Mouse (Mus musculus): ENCODE results near the gene Pdpk1. TPM values are rescaled to one million over a fixed set of nuclear protein-coding genes. Genes with fewer than 3 reads are reported as not detected.

The Pdpk1 gene
- polyA plus RNA-seq, 1 experiment = 3.7 TPM

DNA sequence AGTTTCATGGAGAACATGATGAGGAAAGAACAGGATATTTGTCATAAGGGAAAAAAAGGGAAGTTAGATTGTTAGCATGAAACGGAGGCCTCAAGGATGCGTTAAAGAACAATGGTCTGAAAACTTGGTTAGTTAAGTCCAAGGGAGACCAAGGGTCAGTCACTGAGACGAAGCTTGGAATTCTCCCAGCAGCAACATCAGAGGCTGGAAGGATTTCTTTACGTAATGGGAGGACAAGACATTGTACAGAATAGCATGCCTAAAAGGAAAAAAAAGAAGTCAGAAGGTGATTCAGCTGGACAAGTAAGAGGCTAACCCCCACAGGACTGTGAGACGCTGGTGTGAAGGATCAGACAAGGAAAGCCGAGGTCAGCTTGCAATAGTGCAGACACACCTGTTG is 16.4 kb upstream of the Pdpk1 start:
- TF ChIP-seq GATA1 (IDR thresholded peaks at IDR 0.05; ENCODE audit: low read length) (no peak), TAL1 (IDR thresholded peaks at IDR 0.05; ENCODE audit: low read length) (no peak)
- Histone ChIP-seq H3K4me1 (ENCODE audit: control insufficient read depth) (peaks cover 72% of the 10 kb centered on the region), H3K4me3 (replicated peaks) (peak overlapping the region; percentile 72), H3K36me3 (ENCODE audit: control insufficient read depth) (peaks cover 42% of the 10 kb centered on the region), H3K9me3 (ENCODE audit: control insufficient read depth, low read length) (no peaks in the 10 kb centered on the region), H3K27me3 (ENCODE audit: control insufficient read depth) (no peaks in the 10 kb centered on the region)

DNA sequence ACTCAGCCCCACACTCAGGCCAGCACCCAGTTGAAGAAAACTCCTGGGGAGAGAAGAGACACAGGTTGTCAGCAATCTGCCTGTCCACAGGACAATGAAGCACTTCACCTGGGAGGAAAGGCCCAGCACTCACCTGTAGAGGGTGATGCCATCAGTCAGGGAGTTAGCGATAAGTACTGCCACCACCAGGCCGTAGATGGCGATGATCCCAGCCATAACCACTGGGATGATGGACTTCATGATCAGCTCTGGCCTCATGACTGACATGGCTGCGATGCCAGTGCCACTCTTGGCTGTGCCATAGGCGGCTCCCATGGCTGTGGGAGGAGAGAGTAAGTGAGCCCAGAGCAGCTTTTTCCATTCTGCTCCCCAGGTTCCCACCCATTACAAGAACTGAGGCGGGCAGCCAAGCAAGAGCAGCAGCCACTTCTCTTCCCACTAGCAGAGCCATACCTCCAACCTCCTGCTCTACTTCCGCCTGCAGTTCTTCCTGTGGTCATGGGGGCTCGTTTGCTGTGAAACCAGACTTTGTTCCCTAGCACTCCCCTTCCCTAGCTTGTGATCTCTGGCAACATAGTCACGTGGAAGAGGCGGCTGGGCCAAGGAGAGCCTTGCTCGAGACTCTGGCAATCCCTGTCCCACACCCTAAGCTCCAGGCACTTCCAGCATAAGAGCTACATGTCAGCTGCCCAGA is 14.0 kb upstream of the Pdpk1 start:
- Histone ChIP-seq H3K9me3 (ENCODE audit: control insufficient read depth, low read length) (no peaks in the 10 kb centered on the region), H3K4me3 (replicated peaks) (no peak overlapping the region), H3K27me3 (ENCODE audit: control insufficient read depth) (no peaks in the 10 kb centered on the region), H3K4me1 (ENCODE audit: control insufficient read depth) (peaks cover 61% of the 10 kb centered on the region), H3K36me3 (ENCODE audit: control insufficient read depth) (peaks cover 42% of the 10 kb centered on the region)
- no peak for TF ChIP-seq TAL1 (IDR thresholded peaks at IDR 0.05; ENCODE audit: low read length)
- TF ChIP-seq GATA1 (IDR thresholded peaks at IDR 0.05; ENCODE audit: low read length) = no peak

DNA sequence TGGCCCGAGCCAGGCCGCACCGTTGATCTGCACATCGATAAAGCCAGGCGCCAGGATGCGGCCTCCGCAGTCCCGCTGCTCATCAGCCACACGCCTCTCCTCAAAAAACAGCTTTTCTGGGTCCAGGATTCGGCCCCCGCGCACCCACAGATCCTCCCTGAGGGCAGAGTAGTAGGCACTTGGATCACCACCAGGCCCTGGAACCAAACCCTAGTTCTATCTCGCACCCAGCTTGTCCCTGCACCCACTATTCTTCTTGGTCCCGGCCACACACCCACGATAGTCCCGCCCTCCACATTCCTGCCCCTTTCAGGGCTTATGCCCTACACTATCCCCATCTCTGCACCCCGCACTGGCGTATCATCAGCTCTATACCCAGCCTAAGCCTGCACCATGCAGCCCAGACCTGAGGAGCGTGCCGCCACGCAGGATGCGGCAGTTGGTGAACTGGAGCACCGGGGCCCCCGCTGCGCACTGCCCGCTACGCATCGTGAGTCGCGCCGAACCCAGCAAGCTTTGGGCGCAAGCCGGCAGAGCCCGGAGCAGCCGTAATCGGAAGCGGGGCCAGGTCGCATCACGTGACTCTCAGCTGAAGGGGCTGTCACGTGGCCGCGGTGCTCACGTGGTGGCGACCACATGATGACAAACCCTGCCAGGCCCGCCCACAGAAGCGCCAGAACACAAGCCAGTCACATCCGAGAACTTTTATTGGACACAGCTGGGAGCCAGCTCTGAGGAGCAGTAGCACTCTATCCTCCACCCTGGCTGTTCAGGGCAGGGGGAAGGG is 12.6 kb upstream of the Pdpk1 start, which contains the start of gene Amdhd2:
TSS of gene Amdhd2 (minus strand) at position 591 of the 787 bp plus-strand sequence.
- H3K4me1 ChIP-seq (ENCODE audit: control insufficient read depth) = peaks cover 59% of the 10 kb centered on the region
- no peaks in the 10 kb centered on the region for H3K27me3 ChIP-seq (ENCODE audit: control insufficient read depth)
- TF ChIP-seq TAL1 (IDR thresholded peaks at IDR 0.05; ENCODE audit: low read length) (no peak), GATA1 (IDR thresholded peaks at IDR 0.05; ENCODE audit: low read length) (peak; percentile 87)
- peak within 1 kb of the TSS; percentile 80 for H3K4me3 ChIP-seq (replicated peaks)
- H3K36me3 ChIP-seq (ENCODE audit: control insufficient read depth) = peaks cover 39% of the 10 kb centered on the region
- H3K9me3 ChIP-seq (ENCODE audit: control insufficient read depth, low read length) = no peaks in the 10 kb centered on the region

DNA sequence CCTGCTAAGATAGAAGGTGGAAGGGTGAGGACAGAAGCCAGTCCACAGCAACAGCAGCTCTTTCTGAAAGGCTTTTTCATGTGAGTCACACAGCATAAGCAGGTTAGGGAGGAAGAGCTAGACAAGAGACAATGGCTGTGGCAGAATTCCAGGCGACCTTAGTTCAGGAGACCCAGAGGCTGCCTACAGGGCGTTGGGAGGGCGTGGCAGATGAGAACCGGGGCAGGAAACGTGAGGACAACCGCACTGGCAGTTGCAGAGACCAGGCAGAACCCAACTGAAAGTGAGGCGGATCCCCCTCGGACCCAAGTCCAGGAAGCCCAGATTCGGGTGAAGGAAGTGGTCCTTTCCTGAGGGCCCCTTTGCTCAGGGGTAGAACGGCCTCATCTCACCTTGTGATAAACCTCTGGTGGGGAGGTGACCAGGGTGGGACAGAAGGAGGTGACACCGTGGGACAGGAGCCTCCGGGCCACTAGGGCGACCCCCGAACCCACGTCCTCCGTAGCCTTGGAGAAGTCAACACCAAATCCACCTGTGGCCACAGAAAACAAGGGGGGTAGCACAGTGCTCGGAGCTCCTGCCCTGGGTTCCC is 12.0 kb upstream of the Pdpk1 start:
- Histone ChIP-seq H3K27me3 (ENCODE audit: control insufficient read depth) (no peaks in the 10 kb centered on the region), H3K4me1 (ENCODE audit: control insufficient read depth) (peaks cover 55% of the 10 kb centered on the region), H3K4me3 (replicated peaks) (peak overlapping the region; percentile 80), H3K36me3 (ENCODE audit: control insufficient read depth) (peaks cover 37% of the 10 kb centered on the region), H3K9me3 (ENCODE audit: control insufficient read depth, low read length) (no peaks in the 10 kb centered on the region)
- TF ChIP-seq TAL1 (IDR thresholded peaks at IDR 0.05; ENCODE audit: low read length) = no peak
- TF ChIP-seq GATA1 (IDR thresholded peaks at IDR 0.05; ENCODE audit: low read length) = no peak

DNA sequence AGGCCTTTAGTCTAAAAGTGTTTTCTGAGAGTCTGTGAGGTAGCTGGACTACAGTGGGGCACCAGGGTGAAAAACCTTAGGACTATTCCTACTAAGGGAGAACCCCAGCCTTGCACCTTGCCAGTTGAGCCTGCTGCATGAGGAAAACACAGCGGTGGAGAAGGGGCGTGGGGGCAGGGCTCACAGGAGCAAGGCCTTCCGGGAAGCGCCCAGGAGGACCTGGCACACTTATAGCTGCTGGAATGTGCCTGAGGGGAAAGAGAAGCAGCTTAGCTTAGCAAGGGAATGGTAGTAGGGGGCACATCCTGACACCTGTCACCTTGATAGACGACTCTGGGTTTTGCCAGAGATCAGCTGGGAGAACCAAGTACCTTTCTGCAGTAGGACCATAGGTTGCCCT is 10.7 kb upstream of the Pdpk1 start:
- Histone ChIP-seq H3K4me1 (ENCODE audit: control insufficient read depth) (peaks cover 49% of the 10 kb centered on the region), H3K36me3 (ENCODE audit: control insufficient read depth) (peaks cover 34% of the 10 kb centered on the region), H3K9me3 (ENCODE audit: control insufficient read depth, low read length) (no peaks in the 10 kb centered on the region), H3K4me3 (replicated peaks) (no peak overlapping the region), H3K27me3 (ENCODE audit: control insufficient read depth) (no peaks in the 10 kb centered on the region)
- no peak for TF ChIP-seq TAL1 (IDR thresholded peaks at IDR 0.05; ENCODE audit: low read length)
- no peak for TF ChIP-seq GATA1 (IDR thresholded peaks at IDR 0.05; ENCODE audit: low read length)

- H3K9me3 ChIP-seq (ENCODE audit: control insufficient read depth, low read length) = no peaks in the 10 kb centered on the region
- no peaks in the 10 kb centered on the region for H3K27me3 ChIP-seq (ENCODE audit: control insufficient read depth)
- peaks cover 49% of the 10 kb centered on the region for H3K4me1 ChIP-seq (ENCODE audit: control insufficient read depth)
- TF ChIP-seq GATA1 (IDR thresholded peaks at IDR 0.05; ENCODE audit: low read length) (no peak), TAL1 (IDR thresholded peaks at IDR 0.05; ENCODE audit: low read length) (no peak)
- no peak overlapping the region for H3K4me3 ChIP-seq (replicated peaks)
- peaks cover 30% of the 10 kb centered on the region for H3K36me3 ChIP-seq (ENCODE audit: control insufficient read depth)
Measured at GRCm38 (mm10) chr17:24157526-24157925, 6.8 kb upstream of the Pdpk1 start.

DNA sequence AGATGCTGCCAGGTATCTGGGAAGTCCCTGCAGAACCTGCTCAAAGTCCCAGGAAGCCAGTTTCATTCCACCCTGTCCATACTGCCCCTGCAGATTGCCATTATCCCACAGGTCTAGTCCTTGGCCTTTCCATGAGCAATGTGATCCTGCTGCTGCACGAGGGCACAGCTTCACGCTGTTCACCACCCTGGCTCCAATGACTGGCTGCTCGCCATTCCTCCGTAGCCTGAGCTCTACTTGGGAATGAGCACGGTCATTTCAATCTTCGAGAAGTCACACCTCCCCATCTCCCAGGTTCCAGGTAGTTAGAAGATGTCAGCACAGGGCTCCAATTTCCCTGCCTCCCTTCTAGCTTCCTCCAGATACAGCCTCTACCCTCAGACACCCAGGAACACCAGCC is 6.4 kb upstream of the Pdpk1 start:
- Histone ChIP-seq H3K4me1 (ENCODE audit: control insufficient read depth) (peaks cover 49% of the 10 kb centered on the region), H3K4me3 (replicated peaks) (no peak overlapping the region), H3K27me3 (ENCODE audit: control insufficient read depth) (no peaks in the 10 kb centered on the region), H3K9me3 (ENCODE audit: control insufficient read depth, low read length) (no peaks in the 10 kb centered on the region), H3K36me3 (ENCODE audit: control insufficient read depth) (peaks cover 30% of the 10 kb centered on the region)
- TF ChIP-seq GATA1 (IDR thresholded peaks at IDR 0.05; ENCODE audit: low read length) (no peak), TAL1 (IDR thresholded peaks at IDR 0.05; ENCODE audit: low read length) (no peak)

DNA sequence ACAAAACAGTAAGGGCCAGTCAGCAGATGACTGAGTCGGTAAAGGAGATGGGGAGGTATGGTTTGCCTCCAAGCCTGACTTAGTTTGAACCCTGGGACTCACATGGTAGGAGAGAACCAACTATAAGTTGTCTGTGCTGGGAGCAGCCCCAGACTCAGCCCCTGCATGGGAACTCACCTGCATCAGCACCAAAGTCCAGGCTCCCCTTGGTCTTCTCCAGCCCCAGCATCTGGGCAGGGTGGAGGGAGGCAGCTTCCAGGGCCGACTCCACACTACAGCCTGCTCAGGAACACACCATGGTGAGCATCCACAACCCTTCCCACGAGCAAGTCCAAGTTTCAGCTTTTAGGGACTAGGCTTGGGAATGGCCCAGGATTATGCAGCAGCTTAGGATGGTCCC is 5.7 kb upstream of the Pdpk1 start:
- no peaks in the 10 kb centered on the region for H3K9me3 ChIP-seq (ENCODE audit: control insufficient read depth, low read length)
- TF ChIP-seq TAL1 (IDR thresholded peaks at IDR 0.05; ENCODE audit: low read length) = no peak
- TF ChIP-seq GATA1 (IDR thresholded peaks at IDR 0.05; ENCODE audit: low read length) = no peak
- H3K27me3 ChIP-seq (ENCODE audit: control insufficient read depth) = no peaks in the 10 kb centered on the region
- peaks cover 49% of the 10 kb centered on the region for H3K4me1 ChIP-seq (ENCODE audit: control insufficient read depth)
- no peak overlapping the region for H3K4me3 ChIP-seq (replicated peaks)
- H3K36me3 ChIP-seq (ENCODE audit: control insufficient read depth) = peaks cover 30% of the 10 kb centered on the region

DNA sequence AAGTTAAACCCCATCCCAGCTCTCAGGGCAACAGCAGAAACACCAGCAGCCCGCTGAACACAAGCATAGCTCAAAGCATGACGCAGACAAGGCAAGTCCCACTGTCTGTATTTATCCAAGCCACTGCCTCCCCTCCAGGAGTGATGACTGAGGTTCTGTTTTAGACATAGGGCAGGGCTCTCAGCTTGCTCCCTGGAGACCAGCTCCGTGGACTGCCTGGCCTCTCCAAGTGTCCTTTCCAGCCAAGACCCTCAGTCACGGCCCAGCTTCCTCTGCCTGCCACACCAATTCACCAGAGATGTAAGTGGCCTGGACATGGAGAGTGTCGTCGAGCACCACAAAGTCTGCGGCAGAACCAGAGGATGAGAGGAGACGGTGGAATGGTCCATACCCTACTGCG is 5.0 kb upstream of the Pdpk1 start:
- Histone ChIP-seq H3K4me3 (replicated peaks) (no peak overlapping the region), H3K36me3 (ENCODE audit: control insufficient read depth) (peaks cover 30% of the 10 kb centered on the region), H3K4me1 (ENCODE audit: control insufficient read depth) (peaks cover 53% of the 10 kb centered on the region), H3K9me3 (ENCODE audit: control insufficient read depth, low read length) (no peaks in the 10 kb centered on the region), H3K27me3 (ENCODE audit: control insufficient read depth) (no peaks in the 10 kb centered on the region)
- TF ChIP-seq TAL1 (IDR thresholded peaks at IDR 0.05; ENCODE audit: low read length) (no peak), GATA1 (IDR thresholded peaks at IDR 0.05; ENCODE audit: low read length) (no peak)

Measured in erythroblast, embryonic 14.5 days (primary cell).